Mouse (Mus musculus): ENCODE measurements at regions not wholly inside any gene's neighbourhood (a gene's known extent, or its start where the extent isn't known, plus 50 kb on each side); places are given as distances from the start of the nearest gene placed in this dataset.

GRCm38 (mm10) chr19:50087277-50087676, 591.2 kb downstream of the Sorcs1 start:
- DNase-seq (ENCODE audit: low spot score) (peak; percentile 42), ATAC-seq (ENCODE audit: low FRiP score) (no peak; the same call in 1 of the 2 replicates)
- H3K9ac ChIP-seq: no peak overlapping the region

GRCm38 (mm10) chr19:50077427-50078040, 600.9 kb downstream of the Sorcs1 start:
- WGBS: 83% methylated on average over 6 of the region's 6 CpGs
- no peaks in the 10 kb centered on the region for H3K27me3 ChIP-seq (ENCODE audit: control insufficient read depth, insufficient read depth, low read length)

More at GRCm38 (mm10) chr19:50087277-50087676, 591.2 kb downstream of the Sorcs1 start:
- no peaks in the 10 kb centered on the region for H3K36me3 ChIP-seq (replicated peaks; ENCODE audit: control insufficient read depth, insufficient read depth)
- peak overlapping the region; percentile 30 for H3K4me2 ChIP-seq (replicated peaks)
- no peak overlapping the region for H3K4me3 ChIP-seq (replicated peaks; ENCODE audit: low read length)
- H3K27me3 ChIP-seq (ENCODE audit: control insufficient read depth, insufficient read depth, low read length): no peaks in the 10 kb centered on the region
- 10% methylated on average over 6 of the region's 6 CpGs for WGBS
- peak overlapping the region; percentile 48 for H3K27ac ChIP-seq
- H3K9me3 ChIP-seq (ENCODE audit: control insufficient read depth, low read length): no peaks in the 10 kb centered on the region
- peaks cover 6% of the 10 kb centered on the region for H3K4me1 ChIP-seq (replicated peaks; ENCODE audit: control insufficient read depth, insufficient read depth, low read length)

GRCm38 (mm10) chr19:50060448-50060847, 618.0 kb downstream of the Sorcs1 start:
- no peak for ATAC-seq (ENCODE audit: low FRiP score)
- no peak for DNase-seq (ENCODE audit: low spot score)
- H3K9ac ChIP-seq: no peak overlapping the region
- H3K36me3 ChIP-seq (replicated peaks; ENCODE audit: control insufficient read depth, insufficient read depth): no peaks in the 10 kb centered on the region
- H3K4me3 ChIP-seq (replicated peaks; ENCODE audit: low read length): no peak overlapping the region
- H3K4me1 ChIP-seq (replicated peaks; ENCODE audit: control insufficient read depth, insufficient read depth, low read length): no peaks in the 10 kb centered on the region
- H3K4me2 ChIP-seq (replicated peaks): no peak overlapping the region
- H3K27ac ChIP-seq: no peak overlapping the region
- H3K27me3 ChIP-seq (ENCODE audit: control insufficient read depth, insufficient read depth, low read length): no peaks in the 10 kb centered on the region
- 69% methylated on average over 6 of the region's 6 CpGs for WGBS
- no peaks in the 10 kb centered on the region for H3K9me3 ChIP-seq (ENCODE audit: control insufficient read depth, low read length)

More at GRCm38 (mm10) chr19:50077427-50078040, 600.9 kb downstream of the Sorcs1 start:
- no peaks in the 10 kb centered on the region for H3K9me3 ChIP-seq (ENCODE audit: control insufficient read depth, low read length)
- DNase-seq (ENCODE audit: low spot score) (no peak), ATAC-seq (ENCODE audit: low FRiP score) (no peak)
- no peak overlapping the region for H3K4me3 ChIP-seq (replicated peaks; ENCODE audit: low read length)
- no peaks in the 10 kb centered on the region for H3K4me1 ChIP-seq (replicated peaks; ENCODE audit: control insufficient read depth, insufficient read depth, low read length)
- H3K27ac ChIP-seq: no peak overlapping the region
- no peaks in the 10 kb centered on the region for H3K36me3 ChIP-seq (replicated peaks; ENCODE audit: control insufficient read depth, insufficient read depth)
- H3K9ac ChIP-seq: no peak overlapping the region
- no peak overlapping the region for H3K4me2 ChIP-seq (replicated peaks)

GRCm38 (mm10) chr19:50052910-50053309, 625.5 kb downstream of the Sorcs1 start:
- Histone ChIP-seq H3K9me3 (ENCODE audit: control insufficient read depth, low read length) (no peaks in the 10 kb centered on the region), H3K36me3 (replicated peaks; ENCODE audit: control insufficient read depth, insufficient read depth) (no peaks in the 10 kb centered on the region), H3K27me3 (ENCODE audit: control insufficient read depth, insufficient read depth, low read length) (no peaks in the 10 kb centered on the region), H3K4me1 (replicated peaks; ENCODE audit: control insufficient read depth, insufficient read depth, low read length) (no peaks in the 10 kb centered on the region), H3K9ac (no peak overlapping the region), H3K4me2 (replicated peaks) (no peak overlapping the region), H3K27ac (no peak overlapping the region), H3K4me3 (replicated peaks; ENCODE audit: low read length) (no peak overlapping the region)
- ATAC-seq (ENCODE audit: low FRiP score) (no peak), DNase-seq (ENCODE audit: low spot score) (no peak)
- WGBS: 92% methylated on average over 2 of the region's 2 CpGs

- 96% methylated on average over 3 of the region's 3 CpGs for WGBS
- no peak overlapping the region for H3K9ac ChIP-seq
- no peak overlapping the region for H3K27ac ChIP-seq
- DNase-seq (ENCODE audit: low spot score) (no peak), ATAC-seq (ENCODE audit: low FRiP score) (no peak)
- no peaks in the 10 kb centered on the region for H3K9me3 ChIP-seq (ENCODE audit: control insufficient read depth, low read length)
- H3K4me2 ChIP-seq (replicated peaks): no peak overlapping the region
- H3K4me3 ChIP-seq (replicated peaks; ENCODE audit: low read length): no peak overlapping the region
- no peaks in the 10 kb centered on the region for H3K4me1 ChIP-seq (replicated peaks; ENCODE audit: control insufficient read depth, insufficient read depth, low read length)
- no peaks in the 10 kb centered on the region for H3K36me3 ChIP-seq (replicated peaks; ENCODE audit: control insufficient read depth, insufficient read depth)
- H3K27me3 ChIP-seq (ENCODE audit: control insufficient read depth, insufficient read depth, low read length): no peaks in the 10 kb centered on the region
Observed at GRCm38 (mm10) chr19:50045761-50046160, 632.7 kb downstream of the Sorcs1 start.

- DNase-seq (ENCODE audit: low spot score) (no peak), ATAC-seq (ENCODE audit: low FRiP score) (no peak)
- H3K36me3 ChIP-seq (replicated peaks; ENCODE audit: control insufficient read depth, insufficient read depth): no peaks in the 10 kb centered on the region
- H3K27ac ChIP-seq: no peak overlapping the region
- no peaks in the 10 kb centered on the region for H3K9me3 ChIP-seq (ENCODE audit: control insufficient read depth, low read length)
- H3K4me3 ChIP-seq (replicated peaks; ENCODE audit: low read length): no peak overlapping the region
- H3K4me1 ChIP-seq (replicated peaks; ENCODE audit: control insufficient read depth, insufficient read depth, low read length): no peaks in the 10 kb centered on the region
- H3K4me2 ChIP-seq (replicated peaks): no peak overlapping the region
- WGBS: 44% methylated on average over 2 of the region's 2 CpGs
- no peak overlapping the region for H3K9ac ChIP-seq
- H3K27me3 ChIP-seq (ENCODE audit: control insufficient read depth, insufficient read depth, low read length): no peaks in the 10 kb centered on the region
Observed at GRCm38 (mm10) chr19:50013659-50014058, 664.8 kb downstream of the Sorcs1 start.

- H3K4me3 ChIP-seq (replicated peaks; ENCODE audit: low read length): no peak overlapping the region; the same call in 1 of the 2 replicates
- H3K9ac ChIP-seq: no peak overlapping the region; the same call in 1 of the 2 replicates
- H3K27me3 ChIP-seq (ENCODE audit: control insufficient read depth, insufficient read depth, low read length): no peaks in the 10 kb centered on the region
- ATAC-seq (ENCODE audit: low FRiP score): no peak
- peaks cover 6% of the 10 kb centered on the region; the same call in 1 of the 2 replicates for H3K4me1 ChIP-seq (replicated peaks; ENCODE audit: control insufficient read depth, insufficient read depth, low read length)
- peak overlapping the region; percentile 8 for H3K4me2 ChIP-seq (replicated peaks)
- H3K27ac ChIP-seq: peak overlapping the region; percentile 18
- no peak for DNase-seq (ENCODE audit: low spot score)
- no peaks in the 10 kb centered on the region for H3K36me3 ChIP-seq (replicated peaks; ENCODE audit: control insufficient read depth, insufficient read depth)
- no peaks in the 10 kb centered on the region for H3K9me3 ChIP-seq (ENCODE audit: control insufficient read depth, low read length)
- 27% methylated on average over 7 of the region's 7 CpGs for WGBS
Observed at GRCm38 (mm10) chr19:50005248-50005647, 673.2 kb downstream of the Sorcs1 start.

GRCm38 (mm10) chr19:49985826-49986225, 692.6 kb downstream of the Sorcs1 start:
- H3K27ac ChIP-seq: peak overlapping the region; percentile 16; the same call in 1 of the 2 replicates
- ATAC-seq (ENCODE audit: low FRiP score): no peak
- H3K4me1 ChIP-seq (replicated peaks; ENCODE audit: control insufficient read depth, insufficient read depth, low read length): no peaks in the 10 kb centered on the region
- no peaks in the 10 kb centered on the region for H3K27me3 ChIP-seq (ENCODE audit: control insufficient read depth, insufficient read depth, low read length)
- H3K36me3 ChIP-seq (replicated peaks; ENCODE audit: control insufficient read depth, insufficient read depth): no peaks in the 10 kb centered on the region
- no peak overlapping the region for H3K9ac ChIP-seq
- no peak for DNase-seq (ENCODE audit: low spot score)
- H3K9me3 ChIP-seq (ENCODE audit: control insufficient read depth, low read length): no peaks in the 10 kb centered on the region
- H3K4me2 ChIP-seq (replicated peaks): no peak overlapping the region
- 84% methylated on average over 2 of the region's 2 CpGs for WGBS
- H3K4me3 ChIP-seq (replicated peaks; ENCODE audit: low read length): no peak overlapping the region

- WGBS: 83% methylated on average over 6 of the region's 6 CpGs
- no peaks in the 10 kb centered on the region for H3K36me3 ChIP-seq (replicated peaks; ENCODE audit: control insufficient read depth, insufficient read depth)
- H3K4me1 ChIP-seq (replicated peaks; ENCODE audit: control insufficient read depth, insufficient read depth, low read length): no peaks in the 10 kb centered on the region
- H3K4me3 ChIP-seq (replicated peaks; ENCODE audit: low read length): no peak overlapping the region
- no peaks in the 10 kb centered on the region for H3K9me3 ChIP-seq (ENCODE audit: control insufficient read depth, low read length)
- H3K9ac ChIP-seq: no peak overlapping the region
- no peak for ATAC-seq (ENCODE audit: low FRiP score)
- no peak overlapping the region for H3K27ac ChIP-seq
- H3K4me2 ChIP-seq (replicated peaks): no peak overlapping the region
- no peaks in the 10 kb centered on the region for H3K27me3 ChIP-seq (ENCODE audit: control insufficient read depth, insufficient read depth, low read length)
- DNase-seq (ENCODE audit: low spot score): no peak
Observed at GRCm38 (mm10) chr19:49966284-49966841, 712.1 kb downstream of the Sorcs1 start.

Measured in hindbrain, embryonic 14.5 days (tissue).